Comparison of ENCODE assay signal across 8 mouse cellular contexts in genomic region chrX:13282089-13282850, GRCm38 (mm10). TPM values are rescaled to one million over a fixed set of nuclear protein-coding genes. Genes with fewer than 3 reads are reported as not detected.
A peak's percentile ranks its signal among the peaks of the same experiment; 100 is the strongest.
DNase-seq lines count a peak whose midpoint lies in the region; TF ChIP-seq lines count a peak whose summit lies in the region.

No protein-coding gene starts in this region.

- 2% methylated on average over 16 of the region's 16 CpGs for WGBS in cerebellum, adult 2 months
- WGBS in small intestine, adult 2 months: 6% methylated on average over 16 of the region's 16 CpGs

- no peak for TF ChIP-seq POLR2A in cerebellum, adult 2 months (IDR thresholded peaks at IDR 0.05; ENCODE audit: borderline replicate concordance, insufficient read depth, low read length)
- no peak for TF ChIP-seq POLR2A in testis, adult 2 months (IDR thresholded peaks at IDR 0.05; ENCODE audit: control insufficient read depth, low read depth, low read length)
- no peak for TF ChIP-seq POLR2A in small intestine, adult 2 months (IDR thresholded peaks at IDR 0.05; ENCODE audit: low read depth, low read length)

- DNase-seq in cerebellum, adult 2 months: no peak
- DNase-seq in cerebellum, postnatal 4 days (ENCODE audit: low spot score in 2 of 2): no peak
- no peak for DNase-seq in testis, postnatal 14 days (ENCODE audit: low spot score)
- DNase-seq in kidney, postnatal 36 days: peak; percentile 19 to 29
- DNase-seq in left cerebral cortex, postnatal 10 days (ENCODE audit: extremely low spot score in 1 of 2, low spot score in 2 of 2): no peak
- no peak for DNase-seq in ovary, postnatal 36 days (ENCODE audit: low spot score)

- intact Hi-C loops in left cerebral cortex, postnatal 10 days (cut with DNase I): loop anchor here (5.0 kb wide), 2 partner anchors 40 to 375 kb away; no protein-coding TSS in a partner anchor

- H3K27ac ChIP-seq in cerebellum, adult 2 months (ENCODE audit: insufficient read depth, low read length): 0 out of 2 replicates have a peak overlapping the region, but pooled peaks have one; percentile 43
- peak overlapping the region; percentile 77 for H3K27ac ChIP-seq in testis, adult 2 months (ENCODE audit: control insufficient read depth, insufficient read depth, low read depth, low read length)
- H3K27ac ChIP-seq in small intestine, adult 2 months (ENCODE audit: insufficient read depth, low read depth, low read length): peak overlapping the region; percentile 85

- no peaks in the 10 kb centered on the region for H3K36me3 ChIP-seq in testis, adult 2 months (ENCODE audit: control insufficient read depth, insufficient read depth, low read length)
- peaks cover 18% of the 10 kb centered on the region for H3K36me3 ChIP-seq in small intestine, adult 2 months (ENCODE audit: control insufficient read depth, insufficient read depth, low read length)

- peak overlapping the region; percentile 94 for H3K4me3 ChIP-seq in cerebellum, adult 2 months (replicated peaks; ENCODE audit: insufficient read depth, low read depth, low read length)
- peak overlapping the region; percentile 84 for H3K4me3 ChIP-seq in testis, adult 2 months (ENCODE audit: control insufficient read depth, low read depth, low read length)
- peak overlapping the region; percentile 100 for H3K4me3 ChIP-seq in small intestine, adult 2 months (ENCODE audit: low read depth, low read length)

- TF ChIP-seq CTCF in cerebellum, adult 2 months (IDR thresholded peaks at IDR 0.05; ENCODE audit: borderline replicate concordance, insufficient read depth, low read depth, low read length): no peak
- TF ChIP-seq CTCF in testis, adult 2 months (IDR thresholded peaks at IDR 0.05; ENCODE audit: control insufficient read depth, insufficient read depth, insufficient replicate concordance, low read depth, low read length): no peak
- TF ChIP-seq CTCF in small intestine, adult 2 months (IDR thresholded peaks at IDR 0.05; ENCODE audit: extremely low read depth, insufficient read length, insufficient replicate concordance, low read depth, low read length): no peak

- no peaks in the 10 kb centered on the region for H3K27me3 ChIP-seq in cerebellum, adult 2 months (ENCODE audit: control insufficient read depth, insufficient read depth, low read length)
- H3K27me3 ChIP-seq in testis, adult 2 months (ENCODE audit: control insufficient read depth, insufficient read depth, low read length): no peaks in the 10 kb centered on the region
- no peaks in the 10 kb centered on the region for H3K27me3 ChIP-seq in small intestine, adult 2 months (ENCODE audit: control insufficient read depth, insufficient read depth, low read length)

- H3K4me1 ChIP-seq in cerebellum, adult 2 months (ENCODE audit: control insufficient read depth, insufficient read depth, low read length): no peaks in the 10 kb centered on the region
- peaks cover 7% of the 10 kb centered on the region for H3K4me1 ChIP-seq in testis, adult 2 months (ENCODE audit: control insufficient read depth, insufficient read depth, low read length)
- no peaks in the 10 kb centered on the region for H3K4me1 ChIP-seq in small intestine, adult 2 months (ENCODE audit: control insufficient read depth, insufficient read depth, insufficient read length, low read length)

RNA-seq across cellular contexts. Expression of gene Ddx3x, which starts 1.5 kb away (rescaled TPM):
- polyA plus RNA-seq in cerebellum, adult 2 months (2012; rRNA removed): 85.7 and 121 TPM in 2 replicates
- polyA plus RNA-seq in testis, adult 2 months (2012; rRNA removed): 4.6 and 5.9 TPM in 2 replicates
- polyA plus RNA-seq in small intestine, adult 2 months (2012; rRNA removed): 3.1 and 6.8 TPM in 2 replicates
- total RNA-seq in left cerebral cortex, postnatal 10 days (2021): 100 to 1,000 TPM; 161 to 203 TPM

Comparison
In these comparisons a context has a peak if more than half of its experiments do, and no peak if none do; other contexts are left out.
1. DNase-seq: peak in kidney, postnatal 36 days (2 of 2); none in cerebellum, adult 2 months (0 of 2), cerebellum, postnatal 4 days (0 of 2), testis, postnatal 14 days (single experiment), left cerebral cortex, postnatal 10 days (0 of 2) and ovary, postnatal 36 days (single experiment).
2. RNA of gene Ddx3x, which starts 1.5 kb away (polyA plus RNA-seq): 85.7 to 121 TPM in cerebellum, adult 2 months; 3.1 to 6.8 TPM in small intestine, adult 2 months and 4.6 to 5.9 TPM in testis, adult 2 months; every median in the first group is over 10 times any median in the second.
3. Peak in every context shown above with its lines, with median percentiles within 50 percentile points of each other: H3K27ac ChIP-seq and H3K4me3 ChIP-seq.